Mouse (Mus musculus) gastrocnemius, postnatal 25 days (tissue): ENCODE data around the gene Cend1. TPM values are rescaled to one million over a fixed set of nuclear protein-coding genes. Genes with fewer than 3 reads are reported as not detected.
A peak's percentile ranks its signal among the peaks of the same experiment; 100 is the strongest.

Experiments used
- DNase-seq: peaks from one replicate; pipeline ENCODE4 v3.0.0; 2022
- long read RNA-seq, 2 experiments: library from polyadenylated mRNA; stranded (forward); transcript quantifications; one replicate each; pipeline ENCODE4 v2.0.0; 2021
- total RNA-seq, 2 experiments: library from RNA; stranded (reverse); gene quantifications; 1 replicate in 1 of 2; 2 replicates in 1 of 2; pipeline ENCODE4 v1.2.3; 2021

Cend1 gene
- total RNA-seq, result under 1 TPM; 0.38 to 0.75 TPM
- long read RNA-seq, experiment 1, result 0 reads
- long read RNA-seq, experiment 2, result 0 reads

- no peak for DNase-seq
Observed at GRCm38 (mm10) chr7:141429310-141429709, at the start of gene Cend1. Gene Cend1 (minus strand): TSS chr7:141429491.

- DNase-seq, result peak; percentile 61
Observed at GRCm38 (mm10) chr7:141478270-141478748, 49.0 kb upstream of the Cend1 start.

- DNase-seq, result peak; percentile 21
Observed at GRCm38 (mm10) chr7:141477578-141478269, 48.4 kb upstream of the Cend1 start.

DNA sequence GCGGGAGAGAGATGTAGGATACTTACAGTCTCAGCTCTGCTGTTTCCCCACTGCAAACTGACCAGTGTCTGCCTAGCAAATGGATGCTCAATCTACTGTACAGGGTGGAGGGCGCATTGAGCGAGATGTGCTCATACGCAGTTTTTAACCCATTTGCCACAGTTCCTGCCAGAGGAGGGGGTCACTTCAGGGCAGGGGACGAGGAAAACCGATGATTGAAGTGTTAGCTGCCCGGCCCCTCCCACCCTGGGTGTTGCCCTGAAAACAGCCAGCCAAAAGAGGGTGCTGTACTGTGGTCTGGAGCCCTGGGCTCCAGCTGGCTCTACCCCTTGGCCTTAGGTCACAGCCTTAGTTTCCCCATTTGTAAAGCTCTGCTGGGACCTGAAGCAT is 47.7 kb upstream of the Cend1 start:
- DNase-seq, result peak; percentile 62

DNA sequence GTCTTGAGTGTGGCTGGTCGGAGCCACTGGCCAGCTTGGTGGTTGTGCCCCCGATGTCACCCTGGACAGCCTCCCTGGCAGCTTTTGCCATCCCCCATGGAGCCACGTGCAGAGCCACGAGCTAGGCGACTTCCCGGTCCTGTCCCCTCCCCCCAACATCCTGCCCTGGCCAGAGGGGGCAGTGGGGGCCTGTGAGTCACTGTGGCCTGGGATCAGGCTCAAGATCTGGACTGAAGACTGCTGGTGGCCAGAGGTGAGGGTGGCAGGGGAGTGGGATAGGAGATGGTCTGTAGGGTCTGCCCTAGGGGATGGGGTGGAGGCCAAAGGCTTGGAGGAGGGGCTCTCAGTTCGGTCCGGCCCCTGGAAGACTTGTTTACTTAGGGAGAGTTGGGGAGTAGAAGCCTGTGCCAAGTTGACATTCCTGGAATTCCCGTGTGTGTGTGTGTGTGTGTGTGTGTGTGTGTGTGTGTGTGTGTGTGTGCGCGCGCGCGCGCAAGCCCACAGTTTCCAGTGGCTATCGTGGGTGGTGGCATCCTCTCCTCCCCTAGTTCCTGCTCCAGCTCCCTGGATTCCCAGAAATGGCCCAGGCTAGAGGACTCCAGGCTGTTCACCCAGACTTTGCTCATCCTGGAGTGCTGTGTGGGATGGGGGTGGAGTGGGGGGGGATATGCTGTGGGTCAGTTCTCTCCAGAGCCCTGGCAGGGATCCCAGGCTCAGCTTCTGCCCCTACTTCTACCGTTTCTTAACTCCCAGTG is 47.1 kb upstream of the Cend1 start:
- peak; percentile 89 for DNase-seq

DNA sequence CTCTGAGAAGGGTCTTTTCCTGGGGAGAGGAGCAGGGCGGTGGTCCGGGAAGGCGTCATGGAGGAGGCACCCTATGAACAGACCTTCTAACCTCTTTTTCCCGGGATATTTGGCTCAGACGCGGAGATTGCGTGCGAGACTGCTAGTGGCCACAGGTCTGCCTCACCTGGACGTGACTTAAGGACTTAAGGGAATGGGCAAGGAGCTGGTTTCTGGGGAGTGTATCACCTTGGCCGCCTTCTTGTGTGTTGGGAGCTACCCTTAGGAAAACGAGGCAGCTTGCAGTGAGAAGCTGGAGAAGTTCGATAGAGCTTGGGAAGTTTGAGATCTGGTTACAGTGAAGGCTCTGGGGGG is 46.5 kb upstream of the Cend1 start:
- DNase-seq, result no peak

GRCm38 (mm10) chr7:141475011-141475804 is 45.9 kb upstream of the Cend1 start, which contains the start of the genes Polr2l and Tspan4:
Gene Polr2l (minus strand): TSS chr7:141475132.
Gene Tspan4 (plus strand): TSS chr7:141475240.
- DNase-seq, result peak; percentile 84

DNA sequence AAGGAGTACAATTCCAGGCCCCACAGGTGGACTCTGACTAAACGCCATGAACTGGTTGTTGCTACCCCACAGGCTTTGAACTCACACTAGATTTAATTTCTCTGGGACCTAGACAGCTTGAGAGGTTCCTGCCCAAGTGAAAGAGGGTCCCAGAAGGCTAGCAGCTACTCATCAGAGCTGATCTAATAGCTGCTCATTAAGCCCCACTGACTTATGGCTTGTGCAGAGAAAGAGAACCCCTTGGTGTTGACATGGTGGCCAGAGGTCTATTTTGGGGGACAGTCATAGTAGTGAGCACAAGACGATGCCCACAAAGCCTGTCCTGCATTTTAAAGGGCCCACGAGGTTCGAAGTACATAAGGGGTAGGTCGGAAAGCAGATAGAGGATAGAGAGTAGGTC is 44.9 kb upstream of the Cend1 start:
- no peak for DNase-seq

DNA sequence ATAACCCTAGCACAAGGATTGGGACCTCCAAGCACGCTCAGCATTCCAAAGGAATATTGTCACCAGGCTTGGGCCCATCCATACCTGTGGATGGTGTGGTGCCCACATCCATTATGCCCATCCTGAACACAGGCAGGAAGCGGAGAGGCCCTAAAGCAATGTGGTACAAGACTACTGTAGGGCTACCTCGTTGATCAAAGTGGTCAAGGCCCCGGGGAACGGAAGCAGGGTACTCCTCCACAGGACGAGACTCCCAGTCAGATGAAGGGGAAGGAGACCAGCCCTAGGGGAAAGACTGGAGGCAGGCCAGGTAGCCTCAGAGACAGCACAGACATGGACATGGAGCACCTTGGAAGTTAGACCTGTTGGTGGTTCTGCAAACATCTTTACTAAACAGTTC is 43.5 kb upstream of the Cend1 start:
- DNase-seq, result no peak

DNA sequence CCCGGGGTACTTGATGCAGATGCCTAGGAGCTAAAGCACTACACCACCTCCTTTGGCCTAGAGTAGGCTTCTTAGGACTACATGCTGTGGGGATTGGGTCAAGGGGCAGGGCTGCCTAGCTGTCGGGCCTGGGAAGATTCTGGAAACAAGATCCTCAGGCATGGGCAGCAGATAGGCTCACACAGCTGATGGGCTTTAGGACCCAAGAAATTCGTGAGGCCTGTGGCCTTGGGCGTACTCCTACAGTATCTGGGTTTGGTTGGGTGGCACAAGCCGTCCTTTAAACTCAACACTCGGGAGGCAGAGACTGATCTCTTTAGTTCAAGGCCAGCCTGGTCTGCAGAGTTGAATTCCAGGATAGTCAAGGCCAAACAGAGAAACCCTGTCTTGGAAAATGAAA is 42.9 kb upstream of the Cend1 start:
- DNase-seq, result no peak

GRCm38 (mm10) chr7:141471236-141471635 is 41.9 kb upstream of the Cend1 start:
- DNase-seq, result no peak

DNA sequence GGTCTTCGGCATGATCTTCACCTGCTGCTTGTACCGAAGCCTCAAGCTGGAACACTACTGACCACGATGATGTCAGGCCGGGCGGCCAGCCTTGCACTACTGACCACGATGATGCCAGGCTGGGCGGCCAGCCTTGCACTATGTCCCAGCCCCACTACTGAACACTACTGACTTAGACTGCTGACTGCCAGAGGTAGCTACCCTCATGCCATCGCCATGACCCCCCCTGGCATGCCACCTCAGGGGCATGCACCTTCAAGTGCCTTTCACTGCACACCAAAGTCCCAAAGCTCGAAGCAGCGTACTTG is 41.3 kb upstream of the Cend1 start:
- no peak for DNase-seq

- DNase-seq, result no peak
Observed at GRCm38 (mm10) chr7:141469901-141470636, 40.8 kb upstream of the Cend1 start.

DNA sequence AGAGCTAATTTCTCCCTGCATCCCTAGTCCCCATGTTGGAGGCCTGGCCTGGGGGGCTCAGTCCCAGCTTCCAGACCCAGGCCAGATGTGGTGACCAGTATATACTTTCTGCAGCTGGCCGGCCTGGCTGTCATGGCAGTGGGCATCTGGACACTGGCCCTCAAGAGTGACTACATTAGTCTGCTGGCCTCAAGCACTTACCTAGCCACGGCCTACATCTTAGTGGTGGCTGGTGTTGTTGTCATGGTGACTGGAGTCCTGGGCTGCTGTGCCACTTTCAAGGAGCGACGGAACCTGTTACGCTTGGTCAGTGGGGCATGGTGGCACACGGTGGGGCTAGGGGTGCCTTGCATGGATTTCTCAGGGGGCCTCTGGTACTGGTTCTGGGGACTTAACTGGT is 40.1 kb upstream of the Cend1 start:
- no peak for DNase-seq

DNA sequence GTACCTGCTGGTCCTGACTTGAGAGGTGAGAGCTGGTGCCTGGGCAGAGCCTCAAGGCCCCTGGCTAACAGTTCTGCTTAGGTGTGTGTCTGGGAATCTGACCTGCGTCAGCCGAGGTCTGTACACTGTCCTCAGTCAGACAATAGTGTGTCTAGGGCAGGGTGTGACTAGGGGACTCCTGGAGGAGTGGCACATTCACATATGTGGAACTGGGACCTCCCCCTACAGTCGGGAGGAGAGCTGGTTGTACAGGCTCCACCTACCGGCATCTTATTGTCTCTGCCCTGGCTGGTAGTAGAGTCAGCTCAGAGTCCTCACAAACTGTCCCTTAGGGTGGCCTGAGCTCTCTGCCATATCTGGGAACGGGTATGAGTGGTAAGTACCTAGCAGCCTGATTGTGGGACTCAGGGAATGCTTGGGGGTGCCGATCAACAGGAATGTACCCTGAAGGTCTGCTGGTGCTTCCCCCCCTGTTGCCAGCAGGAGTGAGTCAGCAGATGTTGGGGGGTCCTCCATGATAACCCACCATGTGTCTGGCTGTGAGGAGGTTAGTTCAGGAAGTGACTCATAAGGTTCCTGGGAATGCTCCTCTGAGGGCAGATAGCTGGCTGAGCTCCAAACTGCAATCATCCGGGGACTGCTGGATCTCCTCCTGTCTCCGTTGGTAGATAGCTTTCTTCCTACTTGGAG is 39.4 kb upstream of the Cend1 start:
- no peak for DNase-seq

DNA sequence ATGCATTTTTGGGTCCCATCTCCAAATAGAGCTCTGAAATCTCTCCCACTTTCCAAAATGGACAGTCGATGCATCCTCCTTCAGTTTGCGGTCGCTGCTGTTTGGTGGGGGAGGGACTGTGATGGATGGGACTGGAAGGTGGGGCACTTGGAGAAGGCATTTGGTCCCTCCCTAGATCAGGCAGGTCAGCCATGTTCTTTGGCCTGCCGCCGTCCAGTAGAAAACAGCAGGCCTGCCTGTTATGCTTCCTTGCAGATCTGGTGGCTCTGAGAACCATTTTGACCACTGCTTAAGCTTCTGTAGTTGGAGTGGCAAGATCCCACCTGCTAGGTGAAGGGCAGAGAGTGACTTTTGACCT is 38.9 kb upstream of the Cend1 start:
- DNase-seq, result no peak

DNA sequence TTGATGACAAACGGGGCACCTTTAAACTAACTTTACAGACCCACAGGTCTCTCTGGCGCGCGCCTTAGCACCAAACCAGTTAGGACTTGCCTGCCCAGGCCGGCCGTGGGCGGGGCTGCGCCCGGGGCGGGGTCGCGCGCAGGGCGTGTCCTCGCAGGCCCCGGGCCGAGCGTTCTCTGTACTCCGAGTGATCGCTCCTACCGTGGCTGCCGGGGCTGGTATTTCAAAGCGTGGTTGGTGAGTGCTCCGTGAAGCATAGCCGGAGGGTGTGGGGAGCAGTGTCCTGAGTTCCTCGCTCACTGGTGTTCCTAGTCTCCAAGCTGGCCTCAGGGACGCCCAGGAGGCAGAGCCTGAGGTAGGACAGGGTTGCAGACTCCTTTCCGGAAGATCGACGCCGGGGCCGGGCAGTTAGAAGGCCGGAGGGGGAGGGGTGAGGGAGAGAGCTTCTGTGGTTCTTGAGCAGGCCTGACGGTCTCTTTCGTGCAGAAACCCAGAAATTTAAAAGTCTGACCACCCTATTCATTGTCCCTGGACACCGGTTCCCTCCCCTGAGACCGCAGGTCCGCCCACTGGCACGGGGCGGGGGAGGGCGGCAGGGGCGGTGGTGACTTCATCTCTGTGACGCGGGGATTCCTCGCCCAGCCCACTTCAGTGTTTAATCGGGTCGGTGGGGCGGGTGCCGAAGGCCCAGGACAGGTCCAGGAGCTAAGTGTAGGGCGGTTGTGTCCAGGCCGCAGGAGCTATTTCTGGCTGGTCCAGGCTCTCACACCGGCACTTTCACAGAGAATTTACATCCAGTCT is 38.1 kb upstream of the Cend1 start, which contains the start of gene Cd151:
TSS of gene Cd151 (plus strand) at position 163 of the 801 bp plus-strand sequence.
- DNase-seq, result peak; percentile 92

DNA sequence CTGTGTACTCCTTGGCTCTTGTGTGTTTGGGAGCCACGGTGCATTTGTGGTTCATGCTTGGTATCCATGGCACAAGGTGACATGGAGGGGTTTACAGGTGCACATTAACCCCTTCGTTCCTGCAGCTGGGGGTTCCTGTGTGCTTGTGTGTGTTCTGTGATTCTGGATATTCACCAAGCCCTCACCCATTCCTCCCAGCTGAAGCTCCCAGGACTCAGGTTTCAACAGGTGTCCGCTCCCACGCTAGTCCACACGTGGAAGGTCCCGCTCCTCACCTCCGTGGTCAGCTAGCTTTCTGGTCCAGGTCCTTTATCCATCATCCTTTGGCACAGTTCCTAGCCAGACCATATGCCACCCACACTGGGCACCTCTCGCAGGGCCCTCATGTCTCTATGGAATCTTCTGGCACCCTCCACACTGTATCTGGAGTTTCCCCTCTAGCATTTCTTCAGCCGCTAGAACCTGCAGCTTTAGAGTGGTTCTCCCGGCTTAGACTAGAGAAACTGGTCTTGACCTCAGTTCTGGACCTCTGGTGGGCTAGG is 37.4 kb upstream of the Cend1 start:
- no peak for DNase-seq

DNA sequence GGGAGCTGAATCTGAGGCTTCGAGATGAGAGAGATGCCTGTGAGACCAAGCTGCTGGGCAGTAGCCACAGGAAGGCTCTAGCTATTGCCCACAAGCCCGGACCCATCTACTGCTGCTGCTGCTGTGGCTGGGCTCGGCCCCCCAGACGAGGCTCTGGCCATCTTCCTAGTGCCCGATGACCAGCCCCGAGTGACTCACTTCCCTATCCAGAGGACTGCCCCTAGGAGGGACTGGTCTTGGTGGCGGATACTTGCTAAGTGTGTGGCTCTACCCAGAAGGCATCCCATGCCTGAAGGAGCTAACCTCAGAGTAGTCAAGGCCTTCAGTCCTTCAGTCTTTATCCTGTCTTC is 36.7 kb upstream of the Cend1 start:
- peak; percentile 51 for DNase-seq

DNA sequence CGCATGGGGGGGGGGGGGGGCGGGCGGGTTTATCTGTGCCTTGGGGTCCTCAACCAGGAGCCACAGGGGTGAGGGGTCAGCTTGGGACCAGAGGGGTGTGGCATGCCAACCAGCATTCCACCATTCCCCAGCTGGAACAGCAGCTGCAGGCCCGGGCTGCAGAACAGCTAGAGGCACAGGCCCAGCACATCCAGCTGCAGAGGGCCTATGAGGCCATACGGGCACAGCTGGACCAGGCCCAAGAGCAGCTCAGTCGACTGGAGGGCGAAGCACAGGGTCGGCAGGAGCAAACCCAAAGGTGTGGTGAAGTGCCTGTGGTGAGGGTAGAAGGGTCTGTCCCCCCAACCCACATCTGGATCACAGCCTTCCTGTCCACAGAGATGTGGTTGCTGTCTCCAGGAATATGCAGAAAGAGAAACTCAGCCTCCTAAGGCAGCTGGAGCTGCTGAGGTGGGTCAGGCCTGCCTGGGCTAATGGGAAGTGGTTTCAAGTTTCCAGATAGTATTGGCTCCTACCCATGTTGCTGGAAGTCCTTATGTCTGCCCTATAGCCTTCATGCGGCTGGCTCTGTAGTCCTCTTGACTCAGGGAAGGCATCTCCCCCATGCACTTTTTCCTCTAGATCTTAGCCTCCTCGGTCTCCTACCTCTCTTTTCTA is 36.2 kb upstream of the Cend1 start:
- no peak for DNase-seq
